Mouse (Mus musculus): ENCODE data around the gene Nat8f2. TPM values are rescaled to one million over a fixed set of nuclear protein-coding genes. Genes with fewer than 3 reads are reported as not detected.

Nat8f2 gene
- total and polyA plus RNA-seq, 3 experiments: 0.13 TPM; not detected in 2

GRCm38 (mm10) chr6:85831796-85832321 is 37.1 kb downstream of the Nat8f2 start, which contains the start of gene Nat8:
Nat8 (minus strand) TSS chr6:85832082.
- no peaks in the 10 kb centered on the region for H3K79me2 ChIP-seq (replicated peaks; ENCODE audit: control insufficient read depth, insufficient read depth, low read length)
- peaks cover 3% of the 10 kb centered on the region; the same call in 1 of the 2 replicates for H3K4me1 ChIP-seq (ENCODE audit: control insufficient read depth, insufficient read depth, low read length)
- no peaks in the 10 kb centered on the region for H3K27me3 ChIP-seq (ENCODE audit: control insufficient read depth, insufficient read depth, low read length)
- no peaks in the 10 kb centered on the region for H3K36me3 ChIP-seq (ENCODE audit: control insufficient read depth, insufficient read depth, low read length)
- 67% methylated on average over 7 of the region's 7 CpGs for WGBS
- no peak within 1 kb of the TSS for H3K9ac ChIP-seq (ENCODE audit: low read depth, low read length)
- TF ChIP-seq EP300 (IDR thresholded peaks at IDR 0.05; ENCODE audit: insufficient read depth, low read depth, low read length): no peak
- no peak for TF ChIP-seq POLR2A (IDR thresholded peaks at IDR 0.05; ENCODE audit: insufficient read depth, low read depth, low read length)
- no peak for TF ChIP-seq CTCF (IDR thresholded peaks at IDR 0.05)
- H3K4me3 ChIP-seq: no peak within 1 kb of the TSS
- H3K27ac ChIP-seq: no peak within 1 kb of the TSS
- DNase-seq: no peak
- intact Hi-C loops (cut with DNase I): loop anchor here (5.0 kb wide), 1 partner anchor 65 kb away; no protein-coding TSS in a partner anchor

- 53% methylated on average over 1 of the region's 1 CpGs for WGBS
Observed at GRCm38 (mm10) chr6:85829462-85829861, 39.5 kb downstream of the Nat8f2 start.

GRCm38 (mm10) chr6:85825886-85826285 is 43.1 kb downstream of the Nat8f2 start:
- no peak overlapping the region for H3K4me3 ChIP-seq
- intact Hi-C loops (cut with DNase I): no loop called here
- no peaks in the 10 kb centered on the region for H3K79me2 ChIP-seq (replicated peaks; ENCODE audit: control insufficient read depth, insufficient read depth, low read length)
- no peaks in the 10 kb centered on the region for H3K4me1 ChIP-seq (ENCODE audit: control insufficient read depth, insufficient read depth, low read length)
- no peaks in the 10 kb centered on the region for H3K36me3 ChIP-seq (ENCODE audit: control insufficient read depth, insufficient read depth, low read length)
- H3K27me3 ChIP-seq (ENCODE audit: control insufficient read depth, insufficient read depth, low read length): no peaks in the 10 kb centered on the region
- TF ChIP-seq POLR2A (IDR thresholded peaks at IDR 0.05; ENCODE audit: insufficient read depth, low read depth, low read length) (no peak), EP300 (IDR thresholded peaks at IDR 0.05; ENCODE audit: insufficient read depth, low read depth, low read length) (no peak), CTCF (IDR thresholded peaks at IDR 0.05) (no peak)
- H3K27ac ChIP-seq: no peak overlapping the region
- DNase-seq: no peak
- H3K9ac ChIP-seq (ENCODE audit: low read depth, low read length): no peak overlapping the region
- WGBS: 69% methylated on average over 2 of the region's 2 CpGs

More at GRCm38 (mm10) chr6:85829462-85829861, 39.5 kb downstream of the Nat8f2 start:
- Histone ChIP-seq H3K36me3 (ENCODE audit: control insufficient read depth, insufficient read depth, low read length) (no peaks in the 10 kb centered on the region), H3K4me1 (ENCODE audit: control insufficient read depth, insufficient read depth, low read length) (0 out of 2 replicates have a peak, but pooled peaks cover 1% of the 10 kb centered on the region), H3K9ac (ENCODE audit: low read depth, low read length) (no peak overlapping the region), H3K27ac (no peak overlapping the region), H3K79me2 (replicated peaks; ENCODE audit: control insufficient read depth, insufficient read depth, low read length) (no peaks in the 10 kb centered on the region), H3K27me3 (ENCODE audit: control insufficient read depth, insufficient read depth, low read length) (no peaks in the 10 kb centered on the region), H3K4me3 (no peak overlapping the region)
- DNase-seq: no peak
- intact Hi-C loops (cut with DNase I): no loop called here
- TF ChIP-seq CTCF (IDR thresholded peaks at IDR 0.05): no peak
- no peak for TF ChIP-seq POLR2A (IDR thresholded peaks at IDR 0.05; ENCODE audit: insufficient read depth, low read depth, low read length)
- TF ChIP-seq EP300 (IDR thresholded peaks at IDR 0.05; ENCODE audit: insufficient read depth, low read depth, low read length): no peak

GRCm38 (mm10) chr6:85823382-85824090 is 45.4 kb downstream of the Nat8f2 start:
- no peak overlapping the region for H3K27ac ChIP-seq
- H3K79me2 ChIP-seq (replicated peaks; ENCODE audit: control insufficient read depth, insufficient read depth, low read length): no peaks in the 10 kb centered on the region
- no peaks in the 10 kb centered on the region for H3K27me3 ChIP-seq (ENCODE audit: control insufficient read depth, insufficient read depth, low read length)
- intact Hi-C loops (cut with DNase I): no loop called here
- no peak overlapping the region for H3K9ac ChIP-seq (ENCODE audit: low read depth, low read length)
- H3K4me3 ChIP-seq: no peak overlapping the region
- DNase-seq: no peak
- 64% methylated on average over 1 of the region's 1 CpGs for WGBS
- H3K4me1 ChIP-seq (ENCODE audit: control insufficient read depth, insufficient read depth, low read length): no peaks in the 10 kb centered on the region
- TF ChIP-seq EP300 (IDR thresholded peaks at IDR 0.05; ENCODE audit: insufficient read depth, low read depth, low read length) (no peak), CTCF (IDR thresholded peaks at IDR 0.05) (no peak), POLR2A (IDR thresholded peaks at IDR 0.05; ENCODE audit: insufficient read depth, low read depth, low read length) (no peak)
- H3K36me3 ChIP-seq (ENCODE audit: control insufficient read depth, insufficient read depth, low read length): no peaks in the 10 kb centered on the region

GRCm38 (mm10) chr6:85822286-85822685 is 46.7 kb downstream of the Nat8f2 start:
- H3K79me2 ChIP-seq (replicated peaks; ENCODE audit: control insufficient read depth, insufficient read depth, low read length): no peaks in the 10 kb centered on the region
- no peak overlapping the region for H3K4me3 ChIP-seq
- H3K27me3 ChIP-seq (ENCODE audit: control insufficient read depth, insufficient read depth, low read length): no peaks in the 10 kb centered on the region
- no peak overlapping the region for H3K9ac ChIP-seq (ENCODE audit: low read depth, low read length)
- DNase-seq: no peak
- no peak overlapping the region for H3K27ac ChIP-seq
- no peaks in the 10 kb centered on the region for H3K36me3 ChIP-seq (ENCODE audit: control insufficient read depth, insufficient read depth, low read length)
- intact Hi-C loops (cut with DNase I): no loop called here
- H3K4me1 ChIP-seq (ENCODE audit: control insufficient read depth, insufficient read depth, low read length): no peaks in the 10 kb centered on the region
- TF ChIP-seq EP300 (IDR thresholded peaks at IDR 0.05; ENCODE audit: insufficient read depth, low read depth, low read length): no peak
- no peak for TF ChIP-seq CTCF (IDR thresholded peaks at IDR 0.05)
- no peak for TF ChIP-seq POLR2A (IDR thresholded peaks at IDR 0.05; ENCODE audit: insufficient read depth, low read depth, low read length)
- 76% methylated on average over 4 of the region's 4 CpGs for WGBS

- Histone ChIP-seq H3K27ac (no peak within 1 kb of the TSS), H3K9ac (ENCODE audit: low read depth, low read length) (no peak within 1 kb of the TSS), H3K27me3 (ENCODE audit: control insufficient read depth, insufficient read depth, low read length) (no peaks in the 10 kb centered on the region), H3K36me3 (ENCODE audit: control insufficient read depth, insufficient read depth, low read length) (no peaks in the 10 kb centered on the region), H3K4me1 (ENCODE audit: control insufficient read depth, insufficient read depth, low read length) (no peaks in the 10 kb centered on the region), H3K4me3 (no peak within 1 kb of the TSS), H3K79me2 (replicated peaks; ENCODE audit: control insufficient read depth, insufficient read depth, low read length) (no peaks in the 10 kb centered on the region)
- 78% methylated on average over 5 of the region's 5 CpGs for WGBS
- TF ChIP-seq POLR2A (IDR thresholded peaks at IDR 0.05; ENCODE audit: insufficient read depth, low read depth, low read length) (no peak), EP300 (IDR thresholded peaks at IDR 0.05; ENCODE audit: insufficient read depth, low read depth, low read length) (no peak), CTCF (IDR thresholded peaks at IDR 0.05) (no peak)
- intact Hi-C loops (cut with DNase I): no loop called here
- DNase-seq: no peak
Observed at GRCm38 (mm10) chr6:85820837-85821236, 48.1 kb downstream of the Nat8f2 start, which contains the start of the genes Nat8f6 and Nat8f5. Nat8f6 (minus strand) TSS chr6:85820954. Nat8f5 (minus strand) TSS chr6:85820972.
